Mouse (Mus musculus) lung, embryonic 16.5 days (tissue): ENCODE data around the gene Rps6ka5. TPM values are rescaled to one million over a fixed set of nuclear protein-coding genes. Genes with fewer than 3 reads are reported as not detected.

Experiments used
- ATAC-seq: fragments of 200-750 bp; cut with Nextera tagmentation; 2 replicates; pipeline ENCODE4 v1.8.0; 2017; ENCODE audit warnings: low read depth, mild to moderate bottlenecking, moderate library complexity
- H3K27ac ChIP-seq: fragments of 300-500 bp; sonication (generic); 2 replicates; pipeline ENCODE4 v1.5.1; 2014; ENCODE audit warnings: mild to moderate bottlenecking, control low read depth, low read length
- H3K27me3 ChIP-seq: fragments of 300-500 bp; sonication (generic); 2 replicates; pipeline ENCODE4 v1.6.1; 2014; ENCODE audit warnings: low read depth, low read length, mixed read lengths; ENCODE audit not compliant: control insufficient read depth, insufficient read depth
- H3K36me3 ChIP-seq: fragments of 300-500 bp; sonication (generic); 2 replicates; pipeline ENCODE4 v1.6.1; 2014; ENCODE audit warnings: low read length; ENCODE audit not compliant: control insufficient read depth, insufficient read depth
- H3K4me1 ChIP-seq: fragments of 300-500 bp; sonication (generic); replicated peaks from 2 replicates; pipeline ENCODE4 v1.6.1; 2014; ENCODE audit warnings: low read length, mixed read lengths; ENCODE audit not compliant: control insufficient read depth, insufficient read depth
- H3K4me2 ChIP-seq: fragments of 300-500 bp; sonication (generic); 2 replicates; pipeline ENCODE4 v1.6.1; 2014; ENCODE audit warnings: low read depth, low read length, control low read depth
- H3K4me3 ChIP-seq: fragments of 300-500 bp; sonication (generic); 2 replicates; pipeline ENCODE4 v1.5.1; 2014; ENCODE audit warnings: mild to moderate bottlenecking, low read length, control low read depth
- H3K9ac ChIP-seq: fragments of 300-500 bp; sonication (generic); 2 replicates; pipeline ENCODE4 v1.6.1; 2014; ENCODE audit warnings: low read length, control low read depth
- H3K9me3 ChIP-seq: fragments of 300-500 bp; sonication (generic); 2 replicates; pipeline ENCODE4 v1.6.1; 2016; ENCODE audit warnings: low read length; ENCODE audit not compliant: control insufficient read depth
- WGBS: fragments of 180-500 bp; shearing (Covaris S2); extraction: QIAGEN DNeasy Blood & Tissue Kit; methylation state at CpG from one replicate; pipeline ENCODE4 v1.1.7; 2014; 5-methylcytosine and 5-hydroxymethylcytosine counted together
- polyA plus RNA-seq: library from polyadenylated mRNA; unstranded; fragments of >200 nt; fragmentation: Nextera tagmentation; extraction: Ambion mirVana; gene quantifications from 2 replicates; pipeline ENCODE4 v1.2.1, GENCODE M21; 2015

Gene Rps6ka5
- polyA plus RNA-seq, 1 experiment from 2014 or later: 4.3 TPM

GRCm38 (mm10) chr12:100641936-100642335 lies 84.8 kb downstream of the Rps6ka5 start:
- WGBS: 69% methylated on average over 1 of the region's 1 CpGs

GRCm38 (mm10) chr12:100640726-100641125 lies 86.1 kb downstream of the Rps6ka5 start:
- 44% methylated on average over 3 of the region's 3 CpGs for WGBS
- no peak for ATAC-seq
- Histone ChIP-seq H3K36me3 (no peaks in the 10 kb centered on the region), H3K4me1 (no peaks in the 10 kb centered on the region), H3K4me3 (no peak overlapping the region), H3K4me2 (no peak overlapping the region), H3K27me3 (no peaks in the 10 kb centered on the region), H3K27ac (no peak overlapping the region), H3K9me3 (no peaks in the 10 kb centered on the region), H3K9ac (no peak overlapping the region)

More at GRCm38 (mm10) chr12:100641936-100642335, 84.8 kb downstream of the Rps6ka5 start:
- no peaks in the 10 kb centered on the region for H3K36me3 ChIP-seq
- H3K27me3 ChIP-seq: no peaks in the 10 kb centered on the region
- H3K4me3 ChIP-seq: no peak overlapping the region
- no peaks in the 10 kb centered on the region for H3K4me1 ChIP-seq
- no peaks in the 10 kb centered on the region for H3K9me3 ChIP-seq
- ATAC-seq: no peak
- no peak overlapping the region for H3K27ac ChIP-seq
- no peak overlapping the region for H3K4me2 ChIP-seq
- no peak overlapping the region for H3K9ac ChIP-seq

DNA sequence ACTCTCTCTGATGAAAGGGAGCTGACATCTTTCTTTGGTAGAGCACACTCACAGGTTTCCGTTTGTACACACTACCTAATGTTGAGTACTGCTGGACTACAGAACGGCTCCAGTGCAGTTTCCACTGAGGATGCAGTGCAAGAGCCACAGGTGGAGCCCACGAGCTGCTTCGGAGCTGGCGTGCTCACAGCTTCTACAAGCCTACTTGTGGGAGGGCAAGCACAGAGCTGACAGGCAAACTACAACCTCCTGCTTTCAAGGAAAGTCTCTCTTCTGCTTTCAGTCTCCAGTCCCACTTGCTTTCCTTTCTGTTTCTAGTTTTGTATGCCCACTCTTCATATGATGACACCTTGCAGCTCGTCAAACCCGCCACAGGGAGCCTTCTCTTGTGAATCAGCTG lies 87.1 kb downstream of the Rps6ka5 start:
- H3K9me3 ChIP-seq: no peaks in the 10 kb centered on the region
- H3K9ac ChIP-seq: no peak overlapping the region
- no peak overlapping the region for H3K4me3 ChIP-seq
- ATAC-seq: 0 out of 2 replicates have a peak, but pooled peaks have one; percentile 41
- no peak overlapping the region for H3K27ac ChIP-seq
- H3K27me3 ChIP-seq: no peaks in the 10 kb centered on the region
- H3K4me1 ChIP-seq: no peaks in the 10 kb centered on the region
- 15% methylated on average over 7 of the region's 7 CpGs for WGBS
- H3K4me2 ChIP-seq: no peak overlapping the region
- H3K36me3 ChIP-seq: no peaks in the 10 kb centered on the region

- Histone ChIP-seq H3K9me3 (no peaks in the 10 kb centered on the region), H3K9ac (no peak overlapping the region), H3K27ac (no peak overlapping the region), H3K4me3 (no peak overlapping the region), H3K36me3 (no peaks in the 10 kb centered on the region), H3K27me3 (no peaks in the 10 kb centered on the region), H3K4me1 (no peaks in the 10 kb centered on the region), H3K4me2 (no peak overlapping the region)
- 82% methylated on average over 8 of the region's 8 CpGs for WGBS
- no peak for ATAC-seq
These were observed 88.9 kb downstream of the Rps6ka5 start for GRCm38 (mm10) chr12:100637886-100638285.

- H3K36me3 ChIP-seq: no peaks in the 10 kb centered on the region
- no peak overlapping the region for H3K4me2 ChIP-seq
- ATAC-seq: no peak
- no peak overlapping the region for H3K27ac ChIP-seq
- WGBS: 53% methylated on average over 3 of the region's 3 CpGs
- no peaks in the 10 kb centered on the region for H3K27me3 ChIP-seq
- H3K4me3 ChIP-seq: no peak overlapping the region
- no peaks in the 10 kb centered on the region for H3K9me3 ChIP-seq
- no peak overlapping the region for H3K9ac ChIP-seq
- no peaks in the 10 kb centered on the region for H3K4me1 ChIP-seq
These were observed 90.0 kb downstream of the Rps6ka5 start for GRCm38 (mm10) chr12:100636733-100637132.

DNA sequence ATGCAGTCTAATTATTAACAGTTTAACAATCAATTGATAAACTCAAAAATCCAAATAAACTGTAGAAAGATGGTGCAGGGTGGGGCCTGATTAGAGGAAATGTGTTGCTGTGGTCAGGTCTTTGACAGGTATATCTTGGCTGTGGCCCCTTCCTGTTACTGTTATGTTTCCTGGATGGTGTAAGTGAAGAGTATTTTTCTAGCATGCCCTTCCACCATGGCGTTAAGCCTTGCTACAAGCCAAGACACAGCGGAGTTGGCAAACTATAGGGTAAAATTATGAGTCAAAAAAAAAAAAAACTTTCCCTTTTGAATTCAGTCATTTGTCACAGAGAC lies 90.5 kb downstream of the Rps6ka5 start:
- Histone ChIP-seq H3K9me3 (no peaks in the 10 kb centered on the region), H3K4me2 (no peak overlapping the region), H3K27me3 (no peaks in the 10 kb centered on the region), H3K27ac (no peak overlapping the region), H3K9ac (no peak overlapping the region), H3K36me3 (no peaks in the 10 kb centered on the region), H3K4me3 (no peak overlapping the region), H3K4me1 (no peaks in the 10 kb centered on the region)
- 82% methylated on average over 2 of the region's 2 CpGs for WGBS
- no peak for ATAC-seq

DNA sequence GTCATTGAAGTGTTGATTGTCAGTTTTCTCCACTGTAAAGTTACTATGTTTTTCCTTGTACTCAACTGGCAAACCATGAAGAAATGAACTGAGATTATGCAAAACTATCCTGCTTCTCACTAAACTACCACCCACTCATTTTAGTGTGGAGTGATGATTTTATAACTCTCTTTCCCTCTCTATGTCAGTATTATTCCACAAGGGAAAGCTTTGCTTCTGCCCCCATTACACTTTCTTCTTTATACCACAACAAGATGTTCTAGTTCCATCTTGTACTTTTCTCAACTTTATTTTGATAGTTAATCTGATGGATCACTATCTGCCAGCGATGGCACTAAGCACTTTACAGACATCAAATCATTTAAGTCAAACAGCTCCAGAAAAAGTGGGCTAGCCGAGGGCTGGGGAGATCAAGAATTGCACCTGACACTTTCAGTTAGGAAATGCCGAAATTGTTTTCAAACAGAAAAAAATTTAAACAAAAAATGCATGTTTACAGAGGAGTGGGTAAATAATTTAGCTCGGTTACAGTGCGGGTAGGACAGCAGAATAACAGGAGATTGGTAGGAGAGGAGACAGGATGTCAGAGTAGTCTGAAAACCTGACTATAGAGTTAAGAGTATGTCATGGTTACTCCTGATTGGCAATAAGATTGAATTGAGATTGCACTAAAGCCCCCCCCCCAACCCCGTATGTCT lies 91.0 kb downstream of the Rps6ka5 start:
- Histone ChIP-seq H3K27me3 (no peaks in the 10 kb centered on the region), H3K4me1 (no peaks in the 10 kb centered on the region), H3K9me3 (no peaks in the 10 kb centered on the region), H3K4me2 (no peak overlapping the region), H3K4me3 (no peak overlapping the region), H3K36me3 (no peaks in the 10 kb centered on the region), H3K27ac (no peak overlapping the region), H3K9ac (no peak overlapping the region)
- WGBS: 72% methylated on average over 6 of the region's 6 CpGs
- no peak for ATAC-seq

DNA sequence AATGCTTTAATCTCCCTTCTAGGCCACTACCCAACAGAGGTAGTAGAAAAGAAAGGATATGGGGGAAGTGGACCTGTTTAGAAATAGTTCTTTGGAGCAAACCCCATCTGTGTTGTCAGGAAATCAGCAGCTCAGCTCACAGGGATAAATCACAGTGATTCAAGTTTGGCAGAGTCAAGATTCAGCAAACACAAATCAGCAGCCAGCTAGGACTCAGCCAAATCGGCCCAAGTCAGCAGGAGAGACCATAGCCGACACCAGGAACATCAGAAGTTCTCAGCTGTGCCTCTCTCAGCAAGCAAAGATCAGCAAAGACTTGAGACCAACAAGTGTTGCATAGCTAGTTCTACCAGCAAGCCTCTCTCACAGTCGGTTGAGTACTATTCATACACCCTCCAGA lies 93.6 kb downstream of the Rps6ka5 start:
- Histone ChIP-seq H3K9ac (no peak overlapping the region), H3K4me2 (no peak overlapping the region), H3K36me3 (no peaks in the 10 kb centered on the region), H3K9me3 (no peaks in the 10 kb centered on the region), H3K27ac (no peak overlapping the region), H3K4me1 (no peaks in the 10 kb centered on the region), H3K27me3 (no peaks in the 10 kb centered on the region), H3K4me3 (no peak overlapping the region)
- ATAC-seq: no peak
- WGBS: 76% methylated on average over 3 of the region's 3 CpGs

DNA sequence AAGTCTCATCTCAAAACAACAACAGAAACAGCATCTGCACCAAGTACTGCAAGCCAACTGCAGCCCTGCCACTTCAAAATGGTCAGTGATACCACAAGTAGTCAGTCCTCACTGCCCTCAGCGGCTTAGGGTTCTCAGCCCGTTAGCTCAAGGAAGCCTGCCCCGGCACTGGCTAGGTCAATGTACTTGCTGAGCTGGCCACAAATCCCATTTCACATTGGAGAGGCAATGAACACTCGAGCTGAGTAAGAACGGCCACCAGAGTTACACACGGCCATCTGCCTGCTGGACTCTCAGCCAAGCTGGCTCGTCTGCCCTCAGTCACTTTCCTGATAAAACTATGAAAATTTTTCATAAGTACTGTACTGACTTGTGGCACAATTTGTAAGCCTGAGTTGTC lies 95.5 kb downstream of the Rps6ka5 start:
- no peak for ATAC-seq
- no peak overlapping the region for H3K4me2 ChIP-seq
- no peaks in the 10 kb centered on the region for H3K9me3 ChIP-seq
- H3K9ac ChIP-seq: no peak overlapping the region
- no peaks in the 10 kb centered on the region for H3K4me1 ChIP-seq
- H3K36me3 ChIP-seq: no peaks in the 10 kb centered on the region
- H3K27ac ChIP-seq: no peak overlapping the region
- H3K27me3 ChIP-seq: no peaks in the 10 kb centered on the region
- H3K4me3 ChIP-seq: no peak overlapping the region
- WGBS: 82% methylated on average over 7 of the region's 7 CpGs
